Mouse (Mus musculus): ENCODE measurements around the gene Creb5.

The Creb5 gene

DNA sequence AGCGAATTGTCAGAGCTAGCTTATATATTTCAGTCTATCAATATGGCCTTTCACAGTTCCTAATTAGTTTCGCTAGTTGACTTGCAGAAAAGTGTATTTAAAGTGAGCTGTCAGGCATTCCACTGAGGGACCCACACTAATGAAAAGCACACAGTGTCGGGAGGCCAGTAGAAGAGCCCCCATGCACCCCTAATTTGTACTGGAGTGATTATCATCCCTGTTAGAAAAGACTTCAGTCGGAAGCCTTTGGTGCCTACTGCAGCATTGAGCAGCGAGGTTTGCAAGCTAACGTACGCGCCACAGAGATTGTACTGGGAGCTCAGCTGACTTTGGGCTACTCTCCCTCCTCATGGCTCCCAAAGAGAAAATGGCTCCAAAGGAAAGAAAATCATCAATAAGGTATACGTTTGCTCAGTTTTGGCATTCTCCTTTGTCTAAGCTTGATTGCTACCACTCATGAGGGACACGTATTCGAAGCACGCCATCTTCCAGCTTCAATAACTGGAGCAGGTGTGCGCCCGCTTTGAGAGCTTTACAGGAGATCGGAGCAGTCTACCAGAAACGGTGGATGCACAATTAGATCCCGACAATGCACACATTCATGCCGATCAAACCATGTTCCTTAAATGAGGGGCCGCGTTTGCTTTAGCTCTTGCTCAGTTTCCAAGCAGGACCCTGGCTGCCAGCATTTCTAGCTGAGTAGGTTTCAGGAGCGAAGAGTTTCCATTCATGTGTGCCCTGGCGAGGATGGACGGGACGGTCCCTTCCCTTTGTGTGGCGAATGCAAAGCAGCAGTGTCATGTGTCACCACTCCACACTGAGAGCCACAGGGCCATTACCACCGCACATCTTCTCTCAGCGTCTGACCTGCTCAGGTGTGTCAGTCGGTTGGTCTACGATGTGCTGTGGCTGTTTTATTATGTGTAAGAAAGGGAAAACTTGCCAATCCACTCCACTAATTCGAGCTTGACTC is 354.8 kb downstream of the Creb5 start:
- DNase-seq (ENCODE audit: extremely low read depth, low read depth): no peak

DNA sequence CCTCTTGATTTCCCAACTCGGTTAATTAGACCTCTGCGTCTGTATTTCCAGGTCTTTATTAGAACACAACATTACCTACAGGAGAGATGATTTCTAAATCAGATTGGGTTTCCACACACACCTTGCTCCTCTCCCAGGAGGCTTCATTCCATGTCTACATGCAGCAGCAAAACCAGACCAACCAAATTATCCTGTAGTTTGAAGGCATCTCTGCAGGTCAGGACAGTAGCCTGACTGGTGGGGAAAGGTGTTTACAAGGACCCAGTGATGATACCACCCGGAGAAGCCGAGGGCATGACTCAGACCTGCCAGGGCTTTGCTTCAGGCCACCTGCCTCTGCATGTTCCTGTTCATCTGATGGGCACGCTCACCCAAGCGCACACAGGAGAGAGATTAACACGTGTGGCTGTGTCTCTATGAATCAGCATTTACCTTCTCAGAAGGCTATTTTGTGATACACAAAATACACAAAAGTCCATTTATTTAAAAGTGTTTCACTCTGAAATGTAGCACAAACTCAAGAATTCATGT is 355.8 kb downstream of the Creb5 start:
- no peak for DNase-seq (ENCODE audit: extremely low read depth, low read depth)

DNA sequence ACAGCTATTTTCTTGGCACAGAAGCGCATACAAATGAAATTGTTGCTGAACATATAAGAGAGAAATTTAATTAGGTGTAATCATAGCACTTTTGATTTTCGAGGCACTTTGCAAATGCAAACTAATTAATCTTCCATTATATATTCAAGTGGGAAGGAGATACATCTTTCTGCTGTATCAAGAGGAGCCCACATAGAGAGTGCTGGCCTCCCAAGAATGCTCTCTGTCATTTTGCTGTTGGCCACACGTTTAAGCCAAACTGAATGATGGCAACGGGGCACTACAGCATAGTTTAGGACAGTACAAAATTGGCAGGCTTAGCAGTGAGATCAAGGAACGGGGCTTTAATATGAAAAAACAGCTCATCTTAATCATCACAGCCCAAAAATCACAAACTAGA is 356.4 kb downstream of the Creb5 start:
- no peak for DNase-seq (ENCODE audit: extremely low read depth, low read depth)

DNA sequence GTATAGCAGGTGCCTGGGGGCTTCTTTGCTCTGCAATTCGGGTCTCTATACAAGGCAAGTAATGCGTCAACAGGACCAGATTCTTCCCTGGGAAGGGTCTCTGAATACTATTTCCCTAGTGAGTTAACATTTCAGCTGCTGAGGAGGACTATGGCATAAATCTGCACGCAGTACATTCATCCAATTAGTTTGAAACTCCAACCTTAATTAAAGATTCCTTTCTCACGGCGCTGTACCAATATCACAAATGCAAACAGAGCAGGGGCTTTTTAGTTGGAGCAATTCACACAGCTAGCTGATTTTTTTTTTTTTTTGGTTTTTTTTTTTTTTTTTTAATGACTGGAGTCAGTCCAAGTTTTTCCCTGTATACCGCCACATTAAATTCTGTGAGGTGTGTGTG is 357.0 kb downstream of the Creb5 start:
- no peak for DNase-seq (ENCODE audit: extremely low read depth, low read depth)

DNA sequence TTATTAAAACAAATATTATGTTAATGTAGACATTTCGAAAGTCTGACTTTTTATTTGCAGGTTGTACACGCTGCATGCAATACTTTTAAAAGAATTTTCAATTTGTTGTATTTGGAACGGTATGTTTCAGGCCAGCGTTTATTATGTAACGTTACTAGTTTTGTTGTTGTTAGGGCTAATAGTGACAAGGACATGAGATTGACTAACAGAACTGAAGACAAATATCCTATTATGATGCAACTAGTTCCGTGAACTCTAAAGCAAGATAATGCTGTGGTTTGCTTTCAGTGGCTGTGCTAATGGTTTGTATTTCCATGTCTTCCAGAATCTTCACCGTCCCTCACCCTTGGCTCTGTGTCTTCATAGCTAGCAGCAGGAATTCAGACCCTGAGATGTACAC is 357.9 kb downstream of the Creb5 start:
- no peak for DNase-seq (ENCODE audit: extremely low read depth, low read depth)

DNA sequence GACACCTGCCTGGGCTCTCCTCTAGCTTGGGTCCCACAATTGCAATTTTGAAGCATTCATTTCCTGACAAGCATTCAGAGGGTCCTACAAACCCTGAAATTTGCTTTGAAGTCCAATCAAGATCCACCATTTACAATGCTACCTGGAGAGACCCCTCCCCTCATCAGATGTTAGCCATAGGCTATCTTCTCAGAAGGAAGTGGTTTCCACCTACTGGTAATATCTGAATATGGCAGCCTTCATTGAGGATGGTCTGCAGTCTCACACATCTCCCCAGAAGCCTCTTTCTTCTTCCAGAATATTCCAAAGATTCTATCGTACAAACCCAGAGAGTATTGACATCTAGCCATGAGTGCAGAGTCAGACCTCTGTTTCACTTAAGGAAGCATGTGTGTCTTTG is 362.7 kb downstream of the Creb5 start:
- no peak for DNase-seq (ENCODE audit: extremely low read depth, low read depth)

DNA sequence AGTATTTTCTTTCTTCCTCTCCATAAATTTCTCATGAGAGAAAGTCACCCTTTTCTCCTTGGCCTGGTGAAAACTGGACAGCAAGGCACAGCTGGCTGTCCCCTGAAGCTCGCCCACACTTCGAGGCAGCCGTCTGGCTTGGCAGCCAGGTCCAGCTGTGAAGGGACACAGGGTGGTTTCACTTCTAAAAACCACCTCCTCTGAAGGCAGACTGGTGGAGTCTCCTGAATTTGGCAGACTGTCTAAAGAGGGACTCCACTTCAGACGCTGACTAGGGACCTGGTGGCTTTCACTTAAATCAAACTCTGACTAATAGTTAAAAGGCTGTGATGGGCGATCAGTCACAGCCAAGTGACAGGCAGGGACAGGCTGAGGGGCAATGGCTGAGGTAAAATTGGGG is 365.6 kb downstream of the Creb5 start:
- no peak for DNase-seq (ENCODE audit: extremely low read depth, low read depth)

DNA sequence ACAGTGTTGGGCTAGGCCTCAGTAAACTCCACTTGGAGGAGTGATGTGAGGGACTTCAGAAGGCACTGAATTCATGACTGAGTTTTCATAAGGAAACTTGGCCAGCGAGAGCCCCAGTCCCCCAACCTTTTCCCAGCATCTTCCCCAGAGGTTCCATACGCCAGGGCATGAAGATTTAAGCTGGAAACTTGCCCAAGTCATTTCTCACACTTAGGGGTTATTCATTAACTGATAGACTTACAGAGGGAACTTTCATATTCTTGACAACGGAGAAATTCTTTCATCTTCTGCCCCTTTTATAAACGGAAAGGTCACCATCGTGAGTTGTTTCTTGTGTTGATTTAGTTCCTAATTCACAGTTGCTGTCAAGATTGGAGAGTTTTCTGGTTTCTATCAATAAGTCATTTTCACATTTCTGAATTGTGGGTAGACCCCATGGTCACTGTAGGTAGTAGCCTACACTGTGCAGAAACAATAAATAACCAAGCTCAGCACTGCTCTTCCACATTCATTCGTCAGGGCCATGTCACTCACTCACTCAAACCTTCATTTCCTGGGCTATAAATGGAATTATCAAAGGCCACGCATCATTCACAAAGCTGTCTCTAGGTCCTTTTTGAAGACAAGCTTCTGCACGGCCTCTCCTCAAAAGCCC is 366.8 kb downstream of the Creb5 start:
- no peak for DNase-seq (ENCODE audit: extremely low read depth, low read depth)

DNA sequence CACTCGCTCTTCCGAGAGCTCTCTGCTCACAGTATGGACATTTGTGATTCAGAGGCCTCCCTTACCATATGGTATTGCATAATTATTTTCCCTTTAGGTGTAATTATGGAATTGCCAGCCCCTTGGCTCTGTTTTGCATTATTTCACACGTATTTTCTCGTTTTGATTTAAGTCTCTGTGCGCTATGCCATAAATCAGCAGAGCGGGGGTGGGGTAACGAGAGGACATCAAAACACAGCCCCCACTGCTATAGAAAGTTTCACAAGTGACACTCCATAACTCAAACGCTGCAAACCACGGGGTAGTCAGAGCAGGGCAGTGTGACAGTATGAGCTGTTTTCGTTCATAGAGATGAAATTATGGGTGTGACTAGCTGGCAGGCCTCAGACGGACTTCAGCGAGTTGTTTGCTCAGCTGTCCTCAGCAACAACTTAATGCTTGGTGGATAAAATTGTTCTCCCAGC is 367.3 kb downstream of the Creb5 start:
- no peak for DNase-seq (ENCODE audit: extremely low read depth, low read depth)

DNA sequence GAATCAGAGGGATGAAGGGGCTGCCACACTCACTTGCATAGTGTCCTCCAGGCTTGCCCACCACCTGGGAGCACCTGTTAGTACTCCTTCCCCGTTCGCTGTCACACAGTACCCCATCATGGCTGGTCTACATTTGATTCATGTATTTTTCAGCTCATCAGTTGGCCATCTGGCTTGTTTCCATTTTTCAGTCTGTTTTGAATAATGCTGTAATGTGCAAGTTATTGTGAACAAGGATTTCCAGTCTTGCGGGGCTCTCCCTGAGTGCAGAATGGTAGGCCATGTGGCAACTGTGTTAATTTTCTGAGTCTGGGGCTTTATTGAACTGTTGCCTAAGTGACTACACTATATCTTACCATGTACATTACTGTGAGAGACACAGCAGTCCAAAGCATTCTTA is 369.4 kb downstream of the Creb5 start:
- DNase-seq (ENCODE audit: extremely low read depth, low read depth): no peak

DNA sequence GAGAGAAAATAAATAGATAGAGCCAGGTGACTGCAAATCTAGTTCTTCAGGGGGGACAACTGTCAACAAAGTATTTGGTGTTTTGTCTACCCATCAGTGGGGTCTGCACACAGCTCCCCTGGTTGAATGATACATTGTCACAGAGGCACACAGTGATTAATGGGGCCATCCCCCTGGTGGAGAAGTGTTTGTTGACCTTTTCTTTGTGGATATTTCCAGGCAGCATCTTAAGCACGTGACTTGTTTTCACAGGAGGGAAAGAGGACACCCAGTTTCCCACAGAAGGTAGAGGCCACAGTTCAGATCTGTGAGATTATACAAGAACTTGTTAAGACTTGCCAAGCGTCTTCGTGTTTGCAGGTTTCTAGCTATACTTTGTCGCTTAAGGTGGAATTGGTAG is 370.4 kb downstream of the Creb5 start:
- DNase-seq (ENCODE audit: extremely low read depth, low read depth): no peak

DNA sequence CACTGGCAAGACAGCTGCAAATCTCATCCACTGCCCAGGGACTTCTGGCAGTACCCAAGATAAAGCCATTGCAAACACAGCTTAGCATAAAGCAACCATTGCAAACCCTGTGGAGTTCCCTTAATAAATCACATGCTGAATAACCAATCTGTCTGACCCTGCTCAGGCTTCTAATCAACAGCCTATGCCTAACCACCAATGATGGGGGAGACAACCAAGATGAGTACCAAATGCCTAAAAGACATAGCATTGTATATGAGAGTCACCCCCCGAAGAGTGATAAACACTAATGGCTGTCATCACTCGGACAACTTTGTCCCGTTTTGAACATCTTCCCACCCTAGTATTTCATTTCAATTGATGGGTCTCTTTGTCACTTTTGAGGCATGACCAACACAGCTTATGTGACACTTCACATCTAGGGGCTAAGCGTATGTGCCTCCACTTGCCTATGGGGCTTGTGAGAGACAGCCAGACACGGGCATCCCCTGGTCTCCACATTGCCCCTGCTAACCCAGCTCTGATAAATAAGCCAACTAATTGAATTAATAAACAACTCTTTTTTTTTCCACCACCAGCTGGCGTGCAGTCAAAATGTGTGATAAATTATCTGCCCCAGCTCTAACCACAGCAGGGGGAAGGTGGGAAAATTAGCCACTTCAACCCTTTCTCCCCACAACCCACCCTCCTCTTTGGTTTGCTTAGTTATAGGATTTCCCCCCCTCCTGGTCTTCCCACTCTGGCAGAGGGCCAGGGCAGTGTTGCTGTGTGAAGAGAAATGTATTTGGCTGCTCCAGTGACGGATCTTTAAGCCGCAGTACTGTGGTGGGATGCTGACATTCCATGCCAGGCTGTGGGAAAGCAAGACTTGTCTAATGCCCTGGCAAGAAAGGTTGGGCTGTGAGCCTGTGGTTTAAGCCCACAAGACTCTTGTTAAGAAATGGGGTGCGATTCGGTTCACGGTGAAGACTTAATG is 376.1 kb downstream of the Creb5 start:
- no peak for DNase-seq (ENCODE audit: extremely low read depth, low read depth)

DNA sequence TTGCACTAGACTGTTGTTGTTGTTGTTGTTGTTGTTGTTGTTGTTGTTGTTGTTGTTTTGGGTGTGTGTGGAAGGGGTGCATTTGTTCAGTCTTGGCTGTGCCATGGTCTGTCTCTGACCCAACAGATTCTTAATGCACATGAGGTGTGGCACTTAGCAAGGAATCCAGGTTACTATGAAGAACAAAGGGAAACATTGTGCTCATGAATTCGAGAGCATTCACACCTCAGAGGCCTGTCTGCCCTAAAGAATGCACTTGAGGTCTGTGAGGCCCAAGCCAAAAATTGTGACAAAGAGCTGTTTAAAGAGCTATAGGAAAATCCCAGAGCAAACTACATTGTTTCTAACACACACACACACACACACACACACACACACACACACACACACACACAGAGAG is 377.7 kb downstream of the Creb5 start:
- DNase-seq (ENCODE audit: extremely low read depth, low read depth): no peak

DNA sequence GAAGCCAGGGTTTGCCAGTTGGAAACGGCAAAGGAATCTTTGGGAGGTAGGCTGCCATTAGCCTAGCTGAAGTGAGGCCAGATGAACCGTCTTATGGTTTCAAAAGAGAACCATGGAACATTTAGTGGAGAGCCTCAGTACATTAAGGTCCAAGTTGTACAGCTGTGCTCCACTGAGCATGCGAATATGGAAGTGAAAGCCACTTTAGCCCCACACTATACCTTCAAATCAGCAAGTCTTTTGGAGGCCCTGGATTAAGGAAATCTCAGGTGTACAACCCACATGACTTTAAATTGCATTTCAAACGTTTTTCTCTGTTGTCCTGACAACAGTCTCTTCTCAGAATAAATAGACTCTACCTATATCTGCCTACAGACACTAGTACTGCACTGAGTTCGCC is 379.4 kb downstream of the Creb5 start:
- DNase-seq (ENCODE audit: extremely low read depth, low read depth): no peak

DNA sequence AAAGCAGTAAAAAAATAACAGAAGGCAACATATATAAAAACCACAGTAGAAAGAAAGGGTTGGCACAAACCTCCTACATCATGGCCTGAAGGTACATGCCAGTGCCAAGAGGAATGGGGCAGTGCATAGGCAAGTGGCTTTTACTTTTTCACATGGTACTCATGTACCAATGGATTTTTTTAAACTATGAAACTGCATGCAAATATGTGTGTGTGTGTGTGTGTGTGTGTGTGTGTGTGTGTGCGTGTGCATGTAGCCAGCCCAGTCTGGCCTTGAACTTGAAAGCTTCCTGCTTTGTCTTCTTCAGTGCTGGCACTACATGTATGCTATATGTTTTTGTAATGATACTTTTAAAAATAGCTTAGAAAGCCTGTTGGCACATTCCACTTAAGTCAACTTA is 391.2 kb downstream of the Creb5 start:
- no peak for DNase-seq (ENCODE audit: extremely low read depth, low read depth)

DNA sequence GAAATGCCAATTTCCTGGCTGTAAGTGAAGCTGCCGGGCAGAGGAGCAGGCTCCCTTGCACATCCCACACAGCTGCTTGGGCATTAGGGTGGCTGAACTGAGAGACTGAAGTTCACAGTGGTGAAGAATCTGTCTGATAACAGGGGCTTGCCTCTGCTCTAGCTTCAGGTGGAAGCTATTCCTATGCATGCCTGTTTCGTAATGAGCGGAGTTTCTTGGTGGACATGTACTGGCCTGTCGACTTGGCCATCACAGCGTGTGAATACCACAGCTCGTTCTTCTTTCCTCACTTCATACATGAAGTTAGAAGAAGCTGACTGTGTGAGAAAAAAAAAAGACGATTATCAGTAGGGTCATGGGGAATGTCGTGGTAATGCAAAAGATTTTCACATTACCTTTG is 393.0 kb downstream of the Creb5 start:
- DNase-seq (ENCODE audit: extremely low read depth, low read depth): no peak

DNA sequence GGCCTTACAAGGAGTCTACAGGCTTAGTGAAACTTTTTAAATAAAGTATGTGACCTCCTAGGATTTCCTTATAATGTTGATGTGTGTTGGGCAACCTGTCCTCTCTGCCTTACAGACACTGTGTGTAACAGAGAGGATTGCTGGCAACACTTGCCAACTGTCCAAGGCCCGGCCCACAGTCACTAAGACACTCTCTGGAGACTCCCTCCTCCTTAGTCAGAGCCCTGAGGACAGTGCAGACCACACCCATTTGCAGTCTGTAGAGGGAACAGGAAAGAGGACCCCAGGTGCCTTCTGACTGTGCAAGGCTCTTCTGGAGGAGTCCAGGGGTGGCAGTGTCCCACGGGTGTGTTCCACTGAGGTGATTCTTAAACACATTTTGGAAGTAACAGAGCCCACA is 397.3 kb downstream of the Creb5 start:
- no peak for DNase-seq (ENCODE audit: extremely low read depth, low read depth)

DNA sequence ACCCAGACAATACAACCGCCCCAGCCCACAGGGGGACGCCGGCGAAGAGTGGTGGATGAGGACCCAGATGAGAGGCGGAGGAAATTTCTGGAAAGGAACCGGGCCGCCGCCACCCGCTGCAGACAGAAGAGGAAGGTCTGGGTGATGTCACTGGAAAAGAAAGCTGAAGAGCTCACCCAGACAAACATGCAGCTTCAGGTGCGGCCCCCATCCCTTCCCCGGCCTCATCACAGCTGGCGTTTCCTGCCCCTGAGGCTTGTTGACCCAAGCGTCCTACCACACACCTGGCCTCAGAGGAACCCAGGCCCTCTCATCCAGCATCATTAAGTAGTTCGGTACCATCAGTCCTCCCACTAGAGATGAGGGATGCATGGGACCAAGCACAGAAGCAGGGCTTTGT is 398.3 kb downstream of the Creb5 start:
- no peak for DNase-seq (ENCODE audit: extremely low read depth, low read depth)

DNA sequence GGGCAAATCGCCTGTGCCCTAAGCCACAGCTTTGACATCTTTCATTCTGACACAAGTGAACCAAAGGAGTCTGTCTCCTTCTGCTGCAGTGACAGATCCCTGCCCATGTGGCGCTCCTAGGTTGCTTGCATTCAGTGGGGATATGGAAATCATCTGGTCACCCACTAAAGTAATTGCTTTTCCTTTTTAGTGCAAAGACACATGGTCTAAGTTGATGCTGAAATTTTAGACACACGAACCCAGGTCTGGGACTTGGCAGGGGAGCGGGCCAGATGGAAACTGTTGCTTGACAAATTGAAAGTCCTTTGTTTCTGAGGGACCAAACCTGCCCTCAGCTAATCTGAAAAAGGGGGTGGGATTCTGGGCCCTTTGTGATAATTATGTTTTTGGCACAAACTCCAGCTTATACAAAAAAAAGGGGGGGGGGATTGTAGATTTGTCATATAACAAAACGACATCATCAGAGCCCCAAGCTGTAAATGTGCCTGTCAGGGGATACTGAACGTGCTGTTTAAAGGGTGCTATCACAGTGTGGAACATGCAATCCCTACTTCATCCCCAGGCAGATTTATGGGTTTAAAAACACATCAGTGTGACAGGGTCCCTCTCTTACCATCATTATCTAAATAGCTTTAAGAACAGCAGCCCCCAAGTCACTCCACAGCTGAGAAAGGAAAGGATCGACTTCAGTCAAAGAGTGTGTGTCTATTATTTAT is 401.9 kb downstream of the Creb5 start:
- no peak for DNase-seq (ENCODE audit: extremely low read depth, low read depth)

DNA sequence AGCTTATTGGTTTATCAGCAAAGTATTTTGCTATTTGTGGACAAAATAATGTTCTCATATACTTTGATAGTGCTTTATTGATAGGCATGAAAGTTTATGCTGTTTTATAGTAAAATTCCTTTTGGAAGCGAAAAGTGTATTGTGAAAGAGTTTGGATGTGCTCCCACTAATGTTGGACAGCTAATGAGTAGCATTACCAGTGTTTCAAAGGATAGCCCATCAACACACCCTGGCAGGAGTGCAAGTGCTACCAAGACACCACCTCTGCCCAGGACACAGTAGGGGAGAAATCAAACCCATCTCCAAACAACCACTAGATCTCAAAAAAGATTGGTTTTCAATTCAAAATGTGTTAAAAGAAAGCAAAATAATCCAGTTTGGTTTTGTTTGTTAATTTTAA is 403.9 kb downstream of the Creb5 start:
- DNase-seq (ENCODE audit: extremely low read depth, low read depth): no peak

DNA sequence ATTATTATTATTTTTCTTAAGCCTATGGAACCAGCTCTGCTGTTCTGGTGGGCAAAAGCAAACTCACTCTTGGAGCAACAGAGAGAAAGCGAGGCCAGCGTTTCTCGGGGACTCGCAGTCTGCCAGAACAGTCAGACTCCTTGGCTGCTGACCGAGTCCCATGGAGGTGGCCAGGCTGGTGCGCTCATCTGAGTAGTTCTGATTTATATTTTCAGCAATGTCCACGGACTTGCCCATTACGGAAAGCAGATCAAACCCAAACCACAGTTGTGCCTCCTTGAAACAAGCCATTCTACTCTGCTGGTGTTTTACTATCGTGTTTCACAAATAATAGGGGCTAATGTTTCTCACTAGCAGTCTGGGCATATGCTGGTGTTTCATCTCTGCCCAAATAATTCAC is 408.1 kb downstream of the Creb5 start:
- DNase-seq (ENCODE audit: extremely low read depth, low read depth): no peak
